ENCODE assay signal across 20 mouse cellular contexts in genomic region chr13:37600172-37600571, GRCm38 (mm10).
DNase-seq lines count a peak whose midpoint lies in the region; ATAC-seq and TF ChIP-seq lines count a peak whose summit lies in the region.
"Had no signal": no experiment of that assay in that cellular context is flagged by ENCODE, and none has a peak within 500 bp of the region (broad histone marks: within the 10 kb centered on the region; RNA-seq: fewer than 3 reads in every experiment).

No protein-coding gene starts in this region.

- peak; percentile 35 for DNase-seq in kidney, adult 2 months
- no peak for DNase-seq in kidney, postnatal 14 days
- DNase-seq in midbrain, embryonic 11.5 days (ENCODE audit: low spot score, missing footprints), result peak; percentile 57
- DNase-seq in midbrain, embryonic 14.5 days, result no peak
- DNase-seq in adrenal gland, postnatal 4 days (ENCODE audit: low spot score in 2 of 2), result no peak
- no peak for DNase-seq in adrenal gland, adult 18-20 months (ENCODE audit: low spot score in 2 of 2)
- DNase-seq: adrenal gland, postnatal 36 days; cerebellum, adult 18-20 months; cerebellum, postnatal 25 days; heart, adult 11 months had no signal

- ATAC-seq in midbrain, embryonic 11.5 days (ENCODE audit: low FRiP score), result no peak
- no peak for ATAC-seq in midbrain, embryonic 14.5 days (ENCODE audit: low FRiP score, low TSS enrichment)
- peak; percentile 86 for ATAC-seq in megakaryocyte, adult 5-6 weeks (ENCODE audit: poor library complexity, severe bottlenecking)
- ATAC-seq in CD4-positive, CD25-positive, alpha-beta regulatory T cell, adult 4 months, result no peak
- ATAC-seq: forebrain, embryonic 14.5 days; lung, postnatal 0 days; midbrain, embryonic 16.5 days had no signal

- no peaks in the 10 kb centered on the region for H3K27me3 ChIP-seq in kidney, adult 2 months (replicated peaks; ENCODE audit: control insufficient read depth, insufficient read depth, low read length)
- no peaks in the 10 kb centered on the region for H3K27me3 ChIP-seq in midbrain, embryonic 11.5 days (ENCODE audit: control insufficient read depth, insufficient read depth, low read length)
- no peaks in the 10 kb centered on the region for H3K27me3 ChIP-seq in midbrain, embryonic 14.5 days (ENCODE audit: control insufficient read depth, insufficient read depth, low read length)
- H3K27me3 ChIP-seq: hindbrain, embryonic 12.5 days; limb, embryonic 12.5 days; neural tube, embryonic 15.5 days had no signal

- no peak overlapping the region for H3K9ac ChIP-seq in midbrain, embryonic 11.5 days (ENCODE audit: low read length)
- H3K9ac ChIP-seq in midbrain, embryonic 14.5 days (replicated peaks; ENCODE audit: low read length), result no peak overlapping the region
- H3K9ac ChIP-seq: hindbrain, embryonic 12.5 days; limb, embryonic 12.5 days; liver, embryonic 14.5 days; neural tube, embryonic 15.5 days had no signal

- WGBS in kidney, adult 2 months, result 89% methylated on average over 9 of the region's 9 CpGs
- 89% methylated on average over 9 of the region's 9 CpGs for WGBS in midbrain, embryonic 11.5 days
- 88% methylated on average over 9 of the region's 9 CpGs for WGBS in midbrain, embryonic 14.5 days

- TF ChIP-seq POLR2A in kidney, adult 2 months (IDR thresholded peaks at IDR 0.05; ENCODE audit: low read depth, low read length), result no peak

- peaks cover 8% of the 10 kb centered on the region; the same call in 1 of the 2 replicates for H3K4me1 ChIP-seq in kidney, adult 2 months (ENCODE audit: control insufficient read depth, insufficient read depth, low read length)
- H3K4me1 ChIP-seq in midbrain, embryonic 11.5 days (ENCODE audit: control insufficient read depth, insufficient read depth, low read length), result no peaks in the 10 kb centered on the region
- H3K4me1 ChIP-seq in midbrain, embryonic 14.5 days (ENCODE audit: control insufficient read depth, insufficient read depth, low read length), result no peaks in the 10 kb centered on the region
- H3K4me1 ChIP-seq: hindbrain, embryonic 12.5 days; limb, embryonic 12.5 days; neural tube, embryonic 15.5 days had no signal

- no peak for TF ChIP-seq CTCF in kidney, adult 2 months (conservative IDR thresholded peaks at IDR 0.05; ENCODE audit: insufficient read depth, insufficient read length, low read depth, low read length)

- H3K27ac ChIP-seq in kidney, adult 2 months (ENCODE audit: insufficient read depth, low read depth, low read length), result peak overlapping the region; percentile 49; the same call in 1 of the 2 replicates
- no peak overlapping the region for H3K27ac ChIP-seq in midbrain, embryonic 11.5 days (ENCODE audit: low read depth, low read length)
- H3K27ac ChIP-seq in midbrain, embryonic 14.5 days (replicated peaks; ENCODE audit: low read depth, low read length), result no peak overlapping the region
- H3K27ac ChIP-seq: hindbrain, embryonic 12.5 days; limb, embryonic 12.5 days; liver, embryonic 14.5 days; neural tube, embryonic 15.5 days had no signal

- H3K4me3 ChIP-seq in kidney, adult 2 months (ENCODE audit: insufficient read depth, low read depth, low read length), result no peak overlapping the region
- H3K4me3 ChIP-seq in midbrain, embryonic 11.5 days (ENCODE audit: low read depth, low read length), result no peak overlapping the region
- H3K4me3 ChIP-seq in midbrain, embryonic 14.5 days (replicated peaks; ENCODE audit: low read depth, low read length), result no peak overlapping the region
- H3K4me3 ChIP-seq: hindbrain, embryonic 12.5 days; limb, embryonic 12.5 days; neural tube, embryonic 15.5 days had no signal

- no peak overlapping the region for H3K4me2 ChIP-seq in midbrain, embryonic 11.5 days
- no peak overlapping the region for H3K4me2 ChIP-seq in midbrain, embryonic 14.5 days (ENCODE audit: low read length)
- H3K4me2 ChIP-seq: heart, embryonic 11.5 days; hindbrain, embryonic 12.5 days; limb, embryonic 12.5 days; neural tube, embryonic 15.5 days had no signal

- no peaks in the 10 kb centered on the region for H3K9me3 ChIP-seq in midbrain, embryonic 11.5 days (ENCODE audit: control insufficient read depth, low read length)
- H3K9me3 ChIP-seq in midbrain, embryonic 14.5 days (ENCODE audit: control insufficient read depth, low read length), result no peaks in the 10 kb centered on the region
- H3K9me3 ChIP-seq: hindbrain, embryonic 12.5 days; limb, embryonic 12.5 days; neural tube, embryonic 15.5 days had no signal

- H3K36me3 ChIP-seq in kidney, adult 2 months (ENCODE audit: control insufficient read depth, insufficient read depth, low read length), result no peaks in the 10 kb centered on the region
- no peaks in the 10 kb centered on the region for H3K36me3 ChIP-seq in midbrain, embryonic 11.5 days (ENCODE audit: control insufficient read depth, insufficient read depth, low read length)
- H3K36me3 ChIP-seq in midbrain, embryonic 14.5 days (ENCODE audit: control insufficient read depth, insufficient read depth, low read length), result no peaks in the 10 kb centered on the region
- H3K36me3 ChIP-seq: hindbrain, embryonic 12.5 days; limb, embryonic 12.5 days; neural tube, embryonic 15.5 days had no signal

Comparison
In these comparisons a context has a peak if more than half of its experiments do, and no peak if none do; other contexts are left out.
1. DNase-seq: peak in kidney, adult 2 months (single experiment) and midbrain, embryonic 11.5 days (single experiment); none in kidney, postnatal 14 days (single experiment), midbrain, embryonic 14.5 days (single experiment), adrenal gland, postnatal 4 days (0 of 2) and adrenal gland, adult 18-20 months (0 of 2).